In genomic region chr4:153669070-153669469, GRCm38 (mm10) we compare ENCODE assay signal across 23 mouse cellular contexts.
DNase-seq lines count a peak whose midpoint lies in the region; ATAC-seq lines count a peak whose summit lies in the region.
"Had no signal": no experiment of that assay in that cellular context is flagged by ENCODE, and none has a peak within 500 bp of the region (broad histone marks: within the 10 kb centered on the region; RNA-seq: fewer than 3 reads in every experiment).

No protein-coding gene starts in this region.

- H3K4me3 ChIP-seq in heart, embryonic 11.5 days (ENCODE audit: low read depth, low read length) = no peak overlapping the region
- no peak overlapping the region for H3K4me3 ChIP-seq in liver, embryonic 12.5 days
- H3K4me3 ChIP-seq in liver, embryonic 15.5 days (replicated peaks) = no peak overlapping the region
- H3K4me3 ChIP-seq: embryonic facial prominence, embryonic 12.5 days; embryonic facial prominence, embryonic 15.5 days; heart, adult 2 months; heart, embryonic 10.5 days; hindbrain, embryonic 10.5 days; hindbrain, embryonic 13.5 days had no signal

- no peaks in the 10 kb centered on the region; the same call in 1 of the 2 replicates for H3K27me3 ChIP-seq in heart, embryonic 11.5 days (ENCODE audit: control insufficient read depth, insufficient read depth, low read length)
- no peaks in the 10 kb centered on the region for H3K27me3 ChIP-seq in liver, embryonic 12.5 days (replicated peaks)
- H3K27me3 ChIP-seq in liver, embryonic 15.5 days = no peaks in the 10 kb centered on the region
- H3K27me3 ChIP-seq: embryonic facial prominence, embryonic 12.5 days; embryonic facial prominence, embryonic 15.5 days; hindbrain, embryonic 13.5 days had no signal

- no peaks in the 10 kb centered on the region for H3K36me3 ChIP-seq in heart, embryonic 11.5 days (ENCODE audit: control insufficient read depth, insufficient read depth, low read length)
- no peaks in the 10 kb centered on the region for H3K36me3 ChIP-seq in liver, embryonic 12.5 days
- H3K36me3 ChIP-seq in liver, embryonic 15.5 days (replicated peaks) = no peaks in the 10 kb centered on the region
- H3K36me3 ChIP-seq: embryonic facial prominence, embryonic 12.5 days; embryonic facial prominence, embryonic 15.5 days; heart, embryonic 10.5 days; hindbrain, embryonic 10.5 days; hindbrain, embryonic 13.5 days had no signal

- intact Hi-C loops in heart, postnatal 14 days (cut with DNase I) = no loop called here

- H3K27ac ChIP-seq in heart, embryonic 11.5 days (ENCODE audit: low read depth, low read length) = no peak overlapping the region
- H3K27ac ChIP-seq in liver, embryonic 12.5 days = peak overlapping the region; percentile 51; the same call in 1 of the 2 replicates
- no peak overlapping the region for H3K27ac ChIP-seq in liver, embryonic 15.5 days (replicated peaks)
- H3K27ac ChIP-seq: embryonic facial prominence, embryonic 12.5 days; embryonic facial prominence, embryonic 15.5 days; heart, adult 2 months; heart, embryonic 10.5 days; hindbrain, embryonic 10.5 days; hindbrain, embryonic 13.5 days had no signal

- H3K4me1 ChIP-seq in heart, embryonic 11.5 days (ENCODE audit: control insufficient read depth, insufficient read depth, low read length) = no peaks in the 10 kb centered on the region
- H3K4me1 ChIP-seq in liver, embryonic 12.5 days = peaks cover 30% of the 10 kb centered on the region
- H3K4me1 ChIP-seq in liver, embryonic 15.5 days (replicated peaks) = no peaks in the 10 kb centered on the region
- H3K4me1 ChIP-seq: embryonic facial prominence, embryonic 12.5 days; embryonic facial prominence, embryonic 15.5 days; heart, embryonic 10.5 days; hindbrain, embryonic 10.5 days; hindbrain, embryonic 13.5 days had no signal

- H3K9ac ChIP-seq in heart, embryonic 11.5 days (ENCODE audit: low read depth, low read length) = no peak overlapping the region
- no peak overlapping the region for H3K9ac ChIP-seq in liver, embryonic 12.5 days
- no peak overlapping the region for H3K9ac ChIP-seq in liver, embryonic 15.5 days
- H3K9ac ChIP-seq: embryonic facial prominence, embryonic 12.5 days; embryonic facial prominence, embryonic 15.5 days; hindbrain, embryonic 13.5 days had no signal

- no peak for DNase-seq in heart, postnatal 14 days
- no peak for DNase-seq in left cerebral cortex, adult 11 months (ENCODE audit: low spot score)
- DNase-seq: adrenal gland, postnatal 10 days; adrenal gland, postnatal 36 days; cerebellum, adult 11 months; cerebellum, adult 2 months; cerebellum, adult 9-11 months; cerebellum, postnatal 25 days; gastrocnemius, postnatal 36 days; heart, adult 2 months; heart, postnatal 36 days had no signal

- no peak overlapping the region for H3K4me2 ChIP-seq in heart, embryonic 11.5 days
- H3K4me2 ChIP-seq in liver, embryonic 12.5 days = peak overlapping the region; percentile 32
- no peak overlapping the region for H3K4me2 ChIP-seq in liver, embryonic 15.5 days
- H3K4me2 ChIP-seq: embryonic facial prominence, embryonic 12.5 days; embryonic facial prominence, embryonic 15.5 days; hindbrain, embryonic 13.5 days had no signal

- WGBS in heart, embryonic 11.5 days (ENCODE audit: insufficient replicate concordance) = 74% methylated on average over 4 of the region's 4 CpGs
- WGBS in liver, embryonic 12.5 days (ENCODE audit: insufficient replicate concordance) = 41% methylated on average over 4 of the region's 4 CpGs
- WGBS in liver, embryonic 15.5 days (ENCODE audit: insufficient replicate concordance) = 43% methylated on average over 4 of the region's 4 CpGs

- peak; percentile 72 for ATAC-seq in heart, embryonic 11.5 days (replicated peaks; ENCODE audit: insufficient number of reproducible peaks, low FRiP score, low TSS enrichment)
- peak; percentile 89 for ATAC-seq in liver, embryonic 12.5 days
- ATAC-seq in liver, embryonic 15.5 days (ENCODE audit: insufficient read depth) = peak; percentile 57; the same call in 1 of the 2 replicates
- ATAC-seq in megakaryocyte progenitor cell, adult 5-6 weeks (replicated peaks; ENCODE audit: poor library complexity) = no peak
- ATAC-seq: activated CD4-positive, CD25-positive, alpha-beta regulatory T cell, adult 4 months; forebrain, embryonic 14.5 days; hindbrain, embryonic 16.5 days had no signal

- H3K9me3 ChIP-seq in heart, embryonic 11.5 days (replicated peaks; ENCODE audit: control insufficient read depth, low read length) = no peaks in the 10 kb centered on the region
- H3K9me3 ChIP-seq in liver, embryonic 12.5 days (replicated peaks) = 0 out of 2 replicates have a peak, but pooled peaks cover 4% of the 10 kb centered on the region
- peaks cover 3% of the 10 kb centered on the region; the same call in 1 of the 2 replicates for H3K9me3 ChIP-seq in liver, embryonic 15.5 days (replicated peaks)
- H3K9me3 ChIP-seq: embryonic facial prominence, embryonic 12.5 days; embryonic facial prominence, embryonic 15.5 days; heart, embryonic 10.5 days; hindbrain, embryonic 10.5 days; hindbrain, embryonic 13.5 days had no signal
